Mouse (Mus musculus) limb, embryonic 11.5 days (tissue): ENCODE measurements at regions not wholly inside any gene's neighbourhood (a gene's known extent, or its start where the extent isn't known, plus 50 kb on each side); places are given as distances from the start of the nearest gene placed in this dataset.

Experiments
- ATAC-seq: fragments of 200-750 bp; cut with Nextera tagmentation; 2 replicates; pipeline ENCODE4 v1.8.0; 2017; ENCODE audit warnings: low read depth; ENCODE audit not compliant: insufficient number of reproducible peaks, low FRiP score, low TSS enrichment
- DNase-seq: peaks from one replicate; pipeline ENCODE4 v3.0.0-alpha.2; 2015; ENCODE audit warnings: low spot score
- H3K27ac ChIP-seq: fragments of 300-500 bp; sonication (generic); replicated peaks from 2 replicates; pipeline ENCODE4 v1.5.1; 2014; ENCODE audit warnings: low read depth, mild to moderate bottlenecking, low read length
- H3K27me3 ChIP-seq: fragments of 300-500 bp; sonication (generic); 2 replicates; pipeline ENCODE4 v1.6.1; 2014; ENCODE audit warnings: mild to moderate bottlenecking, low read length, mixed read lengths; ENCODE audit not compliant: control insufficient read depth, insufficient read depth
- H3K36me3 ChIP-seq: fragments of 300-500 bp; sonication (generic); 2 replicates; pipeline ENCODE4 v1.6.1; 2014; ENCODE audit warnings: mild to moderate bottlenecking, low read length, moderate library complexity, mixed read lengths; ENCODE audit not compliant: control insufficient read depth, insufficient read depth
- H3K4me1 ChIP-seq: fragments of 300-500 bp; sonication (generic); 2 replicates; pipeline ENCODE4 v1.6.1; 2014; ENCODE audit warnings: low read length, mixed read lengths; ENCODE audit not compliant: control insufficient read depth, insufficient read depth
- H3K4me2 ChIP-seq: fragments of 300-500 bp; sonication (generic); 2 replicates; pipeline ENCODE4 v1.6.1; 2014; ENCODE audit warnings: low read depth, mild to moderate bottlenecking, moderate library complexity; ENCODE audit not compliant: severe bottlenecking
- H3K4me3 ChIP-seq: fragments of 300-500 bp; sonication (generic); 2 replicates; pipeline ENCODE4 v1.5.1; 2014; ENCODE audit warnings: low read depth, low read length
- H3K9ac ChIP-seq: fragments of 300-500 bp; sonication (generic); 2 replicates; pipeline ENCODE4 v1.6.1; 2014; ENCODE audit warnings: mild to moderate bottlenecking, low read length
- H3K9me3 ChIP-seq: fragments of 300-500 bp; sonication (generic); 2 replicates; pipeline ENCODE4 v1.6.1; 2016; ENCODE audit warnings: low read length; ENCODE audit not compliant: control insufficient read depth
- WGBS: fragments of 180-500 bp; shearing (Covaris S2); extraction: QIAGEN DNeasy Blood & Tissue Kit; methylation state at CpG from one replicate; pipeline ENCODE4 v1.1.7; 2014; 5-methylcytosine and 5-hydroxymethylcytosine counted together

DNA sequence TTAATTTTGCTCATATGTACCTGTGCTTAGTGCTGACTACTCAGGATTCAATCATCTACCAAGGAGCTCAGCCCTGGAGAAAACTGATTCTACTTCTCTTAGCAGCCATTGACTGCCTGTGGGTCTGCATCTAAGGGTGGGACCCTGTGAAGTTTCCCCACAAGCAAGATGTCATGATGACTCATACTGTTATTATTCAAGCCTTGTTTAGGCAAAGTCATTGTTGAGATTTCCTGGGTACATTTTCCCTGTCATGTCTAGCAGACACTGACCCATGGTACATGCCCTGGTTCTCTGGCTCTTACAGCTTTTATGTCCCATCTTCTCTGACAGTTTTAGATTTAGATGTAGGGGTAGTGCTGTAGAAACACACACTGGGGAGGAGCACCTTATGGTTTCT is 853.8 kb downstream of the Car8 start:
- H3K9me3 ChIP-seq = no peaks in the 10 kb centered on the region
- H3K9ac ChIP-seq = no peak overlapping the region
- no peaks in the 10 kb centered on the region for H3K4me1 ChIP-seq
- H3K4me3 ChIP-seq = no peak overlapping the region
- ATAC-seq (no peak), DNase-seq (no peak)
- H3K4me2 ChIP-seq = no peak overlapping the region
- H3K27me3 ChIP-seq = no peaks in the 10 kb centered on the region
- no peaks in the 10 kb centered on the region for H3K36me3 ChIP-seq
- H3K27ac ChIP-seq = no peak overlapping the region

DNA sequence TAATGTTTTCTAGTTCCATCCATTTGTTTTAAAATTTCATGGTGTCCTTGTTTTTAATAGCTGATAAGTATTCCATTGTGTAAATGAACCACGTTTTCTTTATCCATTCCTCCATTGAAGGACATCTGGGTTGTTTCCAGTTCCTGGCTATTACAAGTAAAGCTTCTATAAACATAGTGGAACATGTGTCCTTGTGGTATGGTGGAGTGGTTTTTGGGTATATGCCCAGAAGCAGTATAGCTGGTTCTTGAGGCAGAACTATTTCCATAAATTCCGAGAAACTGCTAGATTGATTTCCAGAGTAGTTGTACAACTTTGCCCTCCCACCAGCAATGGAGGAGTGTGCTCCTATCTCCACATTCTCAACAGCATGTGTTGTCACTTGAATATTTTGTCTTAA is 858.8 kb downstream of the Car8 start:
- no peak overlapping the region for H3K27ac ChIP-seq
- no peak for ATAC-seq
- no peaks in the 10 kb centered on the region for H3K4me1 ChIP-seq
- 76% methylated on average over 2 of the region's 2 CpGs for WGBS
- H3K27me3 ChIP-seq = no peaks in the 10 kb centered on the region
- no peak for DNase-seq
- H3K4me2 ChIP-seq = no peak overlapping the region
- no peaks in the 10 kb centered on the region for H3K36me3 ChIP-seq
- no peak overlapping the region for H3K4me3 ChIP-seq
- H3K9ac ChIP-seq = no peak overlapping the region
- H3K9me3 ChIP-seq = no peaks in the 10 kb centered on the region

DNA sequence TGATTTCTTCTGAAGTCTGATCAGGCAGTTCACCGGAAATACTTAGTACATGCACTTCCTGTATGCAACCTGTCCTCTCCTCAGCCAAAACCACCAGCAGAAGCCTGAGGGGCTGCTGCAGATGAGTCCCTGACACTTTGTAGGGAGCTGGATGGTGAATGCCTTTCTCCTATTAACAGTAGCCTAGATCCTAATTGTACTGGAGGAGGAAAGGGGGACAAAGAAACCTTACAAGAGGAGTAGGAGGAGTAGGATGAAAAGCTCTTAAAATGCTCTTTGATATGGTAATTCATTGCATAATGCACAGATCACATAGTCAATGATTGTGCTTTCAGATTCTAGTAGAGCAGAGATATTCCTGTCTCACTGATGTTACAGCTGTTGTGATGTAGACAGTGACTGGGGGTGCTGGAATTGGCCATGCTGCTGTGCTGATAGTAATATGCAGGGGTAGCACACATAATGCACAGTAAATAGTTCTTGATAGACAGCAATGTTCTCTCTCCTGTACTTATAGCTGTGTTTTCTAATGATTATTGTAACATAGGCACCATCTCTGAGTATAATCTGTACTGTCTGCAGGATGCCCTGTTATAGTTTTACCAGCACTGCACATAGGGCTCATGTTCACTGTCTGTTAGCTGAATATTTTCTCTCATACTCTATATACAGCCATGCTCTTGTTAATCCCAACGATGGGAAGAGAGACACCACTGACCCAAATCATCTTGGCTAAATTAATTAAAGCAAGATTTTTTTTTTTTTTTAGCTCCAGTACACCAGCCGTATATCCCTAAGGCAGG is 874.4 kb downstream of the Car8 start:
- Histone ChIP-seq H3K4me1 (no peaks in the 10 kb centered on the region), H3K4me3 (no peak overlapping the region), H3K4me2 (no peak overlapping the region), H3K27ac (no peak overlapping the region), H3K9ac (no peak overlapping the region), H3K27me3 (no peaks in the 10 kb centered on the region), H3K9me3 (no peaks in the 10 kb centered on the region), H3K36me3 (no peaks in the 10 kb centered on the region)
- 81% methylated on average over 3 of the region's 3 CpGs for WGBS
- no peak for ATAC-seq
- no peak for DNase-seq

DNA sequence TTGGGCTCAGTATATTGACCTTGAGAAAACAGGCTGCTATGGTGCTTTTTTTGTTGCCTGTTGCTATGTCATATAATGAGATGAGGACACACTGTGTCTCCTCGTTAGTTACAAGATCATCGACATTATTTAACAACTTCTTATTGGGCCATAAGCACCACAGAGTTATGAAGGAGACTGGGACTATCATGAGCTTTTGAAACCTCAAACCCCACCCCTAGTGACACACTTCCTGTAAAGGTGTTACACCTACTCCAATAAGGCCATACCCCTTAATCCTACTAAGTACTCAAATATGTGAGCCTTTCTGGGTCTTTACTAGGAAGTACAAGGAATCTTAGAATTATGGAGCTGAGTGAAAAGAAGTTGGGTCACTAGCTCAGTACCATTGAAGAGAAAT is 875.3 kb downstream of the Car8 start:
- H3K4me2 ChIP-seq = no peak overlapping the region
- no peak overlapping the region for H3K27ac ChIP-seq
- H3K27me3 ChIP-seq = no peaks in the 10 kb centered on the region
- H3K9me3 ChIP-seq = no peaks in the 10 kb centered on the region
- no peak overlapping the region for H3K4me3 ChIP-seq
- H3K4me1 ChIP-seq = no peaks in the 10 kb centered on the region
- H3K36me3 ChIP-seq = no peaks in the 10 kb centered on the region
- no peak overlapping the region for H3K9ac ChIP-seq
- no peak for DNase-seq
- no peak for ATAC-seq
- 90% methylated on average over 2 of the region's 2 CpGs for WGBS

DNA sequence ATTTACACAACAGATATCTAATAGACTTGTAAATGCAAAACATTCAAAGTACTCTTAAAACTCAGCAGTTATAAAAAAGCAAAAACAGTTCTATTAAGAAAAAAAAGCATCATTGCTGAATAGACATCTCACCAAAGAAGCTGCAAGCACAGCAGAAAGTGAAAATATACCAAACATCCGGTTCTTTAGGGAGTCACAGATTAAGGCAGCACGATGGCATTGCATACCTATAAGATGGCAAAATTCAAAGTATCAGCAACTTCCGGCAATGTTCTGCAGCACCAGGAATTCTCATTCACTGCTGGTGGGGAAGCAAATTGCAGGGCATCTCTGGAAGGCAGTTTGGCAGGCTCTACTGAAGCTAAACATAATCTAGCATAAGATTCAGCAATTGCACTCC is 882.6 kb downstream of the Car8 start:
- H3K36me3 ChIP-seq = no peaks in the 10 kb centered on the region
- no peak overlapping the region for H3K4me2 ChIP-seq
- DNase-seq = no peak
- no peaks in the 10 kb centered on the region for H3K4me1 ChIP-seq
- 94% methylated on average over 3 of the region's 3 CpGs for WGBS
- no peak overlapping the region for H3K4me3 ChIP-seq
- ATAC-seq = no peak
- no peaks in the 10 kb centered on the region for H3K27me3 ChIP-seq
- no peak overlapping the region for H3K27ac ChIP-seq
- H3K9me3 ChIP-seq = no peaks in the 10 kb centered on the region
- no peak overlapping the region for H3K9ac ChIP-seq

DNA sequence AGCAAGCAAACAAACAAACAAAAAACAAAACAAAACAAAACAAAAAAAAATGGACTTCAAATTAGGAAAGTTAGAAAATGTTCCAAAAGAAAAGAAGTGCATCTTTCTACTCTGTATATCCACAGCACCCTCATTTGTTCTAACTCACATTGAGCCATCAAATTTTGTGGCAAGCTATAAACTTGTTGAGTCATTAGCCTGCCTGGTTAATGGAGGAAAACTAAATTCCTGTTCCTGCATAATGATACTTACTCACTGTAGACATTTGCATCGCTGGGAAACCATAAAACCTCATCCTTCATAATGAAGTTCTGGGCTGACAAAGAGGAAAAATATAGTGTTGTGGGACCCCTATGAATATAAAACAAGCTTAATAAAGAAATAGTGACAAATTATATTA is 891.5 kb downstream of the Car8 start:
- Histone ChIP-seq H3K9ac (no peak overlapping the region), H3K4me1 (no peaks in the 10 kb centered on the region), H3K27ac (no peak overlapping the region), H3K9me3 (no peaks in the 10 kb centered on the region), H3K4me2 (no peak overlapping the region), H3K4me3 (no peak overlapping the region), H3K27me3 (no peaks in the 10 kb centered on the region), H3K36me3 (no peaks in the 10 kb centered on the region)
- DNase-seq (no peak), ATAC-seq (no peak)
- 63% methylated on average over 1 of the region's 1 CpGs for WGBS

DNA sequence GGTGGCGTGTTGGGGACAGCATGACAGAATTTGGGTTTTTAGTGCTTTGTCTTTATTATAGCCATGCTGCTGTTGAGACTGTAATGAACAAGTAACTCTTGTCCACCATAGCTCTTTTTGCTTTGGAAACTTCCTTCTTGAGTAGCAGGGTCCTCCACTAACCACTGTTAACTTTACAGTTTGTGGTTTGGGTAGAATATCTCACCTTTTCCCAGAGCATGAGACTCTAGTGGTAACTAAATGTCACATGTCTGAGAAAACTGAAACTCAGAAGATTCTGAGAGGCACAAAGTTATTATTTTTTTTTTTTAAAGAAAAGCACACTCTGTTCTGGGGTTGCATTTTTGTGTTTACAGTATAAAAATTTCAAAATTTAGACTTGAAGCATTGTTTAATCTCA is 897.7 kb downstream of the Car8 start:
- no peak overlapping the region for H3K9ac ChIP-seq
- H3K9me3 ChIP-seq = no peaks in the 10 kb centered on the region
- DNase-seq (no peak), ATAC-seq (no peak)
- WGBS = 83% methylated on average over 1 of the region's 1 CpGs
- no peaks in the 10 kb centered on the region for H3K4me1 ChIP-seq
- no peaks in the 10 kb centered on the region for H3K36me3 ChIP-seq
- H3K27ac ChIP-seq = no peak overlapping the region
- H3K4me3 ChIP-seq = no peak overlapping the region
- no peaks in the 10 kb centered on the region for H3K27me3 ChIP-seq
- H3K4me2 ChIP-seq = no peak overlapping the region

DNA sequence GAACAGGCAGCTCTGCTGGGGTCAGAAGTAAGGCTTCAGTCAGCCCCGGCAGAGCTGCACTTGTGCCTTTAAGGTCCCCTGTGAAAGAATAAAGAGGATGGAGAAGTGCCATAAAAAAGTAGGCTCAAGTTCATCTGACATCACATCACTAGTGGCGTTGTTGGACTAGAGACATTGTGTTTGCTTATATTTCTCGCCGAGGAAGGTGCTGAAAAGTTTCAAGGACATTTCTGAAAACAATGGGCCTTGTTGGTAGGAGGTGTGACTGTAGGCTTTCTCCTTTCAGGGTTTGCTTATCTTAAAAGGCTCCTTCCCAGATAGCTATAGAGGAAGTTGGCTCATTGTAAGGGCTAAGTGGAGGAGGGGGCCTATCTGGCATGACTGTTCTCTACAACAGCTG is 924.6 kb downstream of the Car8 start:
- no peaks in the 10 kb centered on the region for H3K9me3 ChIP-seq

DNA sequence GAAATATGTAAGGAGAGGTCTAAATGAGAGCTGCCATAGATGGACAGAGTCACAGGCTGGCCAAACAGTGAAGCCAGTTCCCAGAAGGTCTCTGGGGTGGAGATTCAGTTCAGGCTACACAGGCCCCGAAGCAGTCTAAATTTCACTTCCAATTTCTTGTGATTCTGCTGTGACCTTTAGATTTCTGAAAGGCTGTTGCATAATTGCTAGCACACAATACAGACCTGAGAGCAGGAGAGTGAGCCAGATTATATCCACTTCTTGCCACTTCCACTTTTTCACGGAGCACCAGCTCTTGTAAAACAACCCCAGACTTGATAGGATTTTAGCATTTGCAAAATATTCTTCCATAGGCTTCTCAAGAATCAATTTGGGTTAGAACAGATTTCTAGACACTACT is 925.6 kb downstream of the Car8 start:
- H3K4me1 ChIP-seq = no peaks in the 10 kb centered on the region
- H3K4me3 ChIP-seq = no peak overlapping the region
- H3K27me3 ChIP-seq = no peaks in the 10 kb centered on the region
- H3K27ac ChIP-seq = no peak overlapping the region
- no peak overlapping the region for H3K4me2 ChIP-seq
- ATAC-seq (no peak), DNase-seq (no peak)
- H3K9ac ChIP-seq = no peak overlapping the region
- 94% methylated on average over 2 of the region's 2 CpGs for WGBS
- no peaks in the 10 kb centered on the region for H3K9me3 ChIP-seq
- H3K36me3 ChIP-seq = no peaks in the 10 kb centered on the region

More for the DNA sequence above, 924.6 kb downstream of the Car8 start:
- no peaks in the 10 kb centered on the region for H3K36me3 ChIP-seq
- WGBS = 86% methylated on average over 4 of the region's 4 CpGs
- H3K27me3 ChIP-seq = no peaks in the 10 kb centered on the region
- H3K4me2 ChIP-seq = no peak overlapping the region
- no peak overlapping the region for H3K9ac ChIP-seq
- ATAC-seq = no peak
- no peaks in the 10 kb centered on the region for H3K4me1 ChIP-seq
- H3K27ac ChIP-seq = no peak overlapping the region
- no peak for DNase-seq
- no peak overlapping the region for H3K4me3 ChIP-seq
